Mouse (Mus musculus) forebrain, embryonic 12.5 days (tissue): ENCODE measurements around the gene Tex37. TPM values are rescaled to one million over a fixed set of nuclear protein-coding genes. Genes with fewer than 3 reads are reported as not detected.

Source experiments
- ATAC-seq: fragments of 200-750 bp; cut with Nextera tagmentation; 2 replicates; pipeline ENCODE4 v1.8.0; 2017; ENCODE audit warnings: moderate TSS enrichment; ENCODE audit not compliant: low FRiP score
- H3K27ac ChIP-seq: fragments of 300-500 bp; sonication (generic); 2 replicates; pipeline ENCODE4 v1.5.1; 2016; ENCODE audit warnings: mild to moderate bottlenecking
- H3K27me3 ChIP-seq: fragments of 300-500 bp; sonication (generic); 2 replicates; pipeline ENCODE4 v1.6.1; 2016; ENCODE audit warnings: mild to moderate bottlenecking
- H3K36me3 ChIP-seq: fragments of 300-500 bp; sonication (generic); replicated peaks from 2 replicates; pipeline ENCODE4 v1.6.1; 2016; ENCODE audit warnings: mild to moderate bottlenecking
- H3K4me1 ChIP-seq: fragments of 300-500 bp; sonication (generic); 2 replicates; pipeline ENCODE4 v1.6.1; 2016
- H3K4me2 ChIP-seq: fragments of 300-500 bp; sonication (generic); 2 replicates; pipeline ENCODE4 v1.6.1; 2016; ENCODE audit warnings: mild to moderate bottlenecking, moderate library complexity
- H3K4me3 ChIP-seq: fragments of 300-500 bp; sonication (generic); replicated peaks from 2 replicates; pipeline ENCODE4 v1.5.1; 2016; ENCODE audit warnings: mild to moderate bottlenecking
- H3K9ac ChIP-seq: fragments of 300-500 bp; sonication (generic); 2 replicates; pipeline ENCODE4 v1.6.1; 2016; ENCODE audit warnings: mild to moderate bottlenecking
- H3K9me3 ChIP-seq: fragments of 300-500 bp; sonication (generic); 2 replicates; pipeline ENCODE4 v1.6.1; 2016
- WGBS: fragments of 180-500 bp; shearing (Covaris S2); methylation state at CpG from one replicate; pipeline ENCODE4 v1.1.7; 2016; 5-methylcytosine and 5-hydroxymethylcytosine counted together
- polyA plus RNA-seq: library from polyadenylated mRNA; unstranded; fragments of >200 nt; fragmentation: Nextera tagmentation; extraction: Ambion mirVana; gene quantifications from 2 replicates; pipeline ENCODE4 v1.2.1, GENCODE M21; 2016

Tex37 gene
- polyA plus RNA-seq, 1 experiment from 2014 or later = not detected

DNA sequence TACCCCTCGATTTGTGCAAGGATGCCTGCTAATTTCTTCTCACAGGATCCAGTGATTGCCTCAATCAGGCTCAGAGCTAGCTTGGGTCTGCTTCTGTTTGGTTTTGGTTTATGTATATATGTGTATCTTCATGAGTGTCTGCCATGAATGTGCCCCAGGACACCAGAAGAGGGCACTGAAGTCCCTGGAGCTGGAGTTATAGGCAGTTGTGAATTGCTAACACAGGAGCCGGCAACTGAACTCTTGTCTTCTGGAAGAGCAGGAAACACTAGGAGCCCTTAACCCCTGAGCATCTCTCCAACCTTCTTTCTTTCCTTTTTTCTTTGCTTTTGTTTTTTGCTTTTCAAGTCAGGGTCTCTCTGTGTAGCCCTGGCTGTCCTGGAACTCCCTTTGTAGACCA is 13.1 kb upstream of the Tex37 start:
- Histone ChIP-seq H3K9ac (no peak overlapping the region), H3K9me3 (no peaks in the 10 kb centered on the region), H3K4me1 (no peaks in the 10 kb centered on the region), H3K4me3 (no peak overlapping the region), H3K27me3 (no peaks in the 10 kb centered on the region), H3K36me3 (no peaks in the 10 kb centered on the region), H3K4me2 (no peak overlapping the region), H3K27ac (no peak overlapping the region)
- WGBS = 85% methylated on average over 2 of the region's 2 CpGs
- ATAC-seq = no peak

DNA sequence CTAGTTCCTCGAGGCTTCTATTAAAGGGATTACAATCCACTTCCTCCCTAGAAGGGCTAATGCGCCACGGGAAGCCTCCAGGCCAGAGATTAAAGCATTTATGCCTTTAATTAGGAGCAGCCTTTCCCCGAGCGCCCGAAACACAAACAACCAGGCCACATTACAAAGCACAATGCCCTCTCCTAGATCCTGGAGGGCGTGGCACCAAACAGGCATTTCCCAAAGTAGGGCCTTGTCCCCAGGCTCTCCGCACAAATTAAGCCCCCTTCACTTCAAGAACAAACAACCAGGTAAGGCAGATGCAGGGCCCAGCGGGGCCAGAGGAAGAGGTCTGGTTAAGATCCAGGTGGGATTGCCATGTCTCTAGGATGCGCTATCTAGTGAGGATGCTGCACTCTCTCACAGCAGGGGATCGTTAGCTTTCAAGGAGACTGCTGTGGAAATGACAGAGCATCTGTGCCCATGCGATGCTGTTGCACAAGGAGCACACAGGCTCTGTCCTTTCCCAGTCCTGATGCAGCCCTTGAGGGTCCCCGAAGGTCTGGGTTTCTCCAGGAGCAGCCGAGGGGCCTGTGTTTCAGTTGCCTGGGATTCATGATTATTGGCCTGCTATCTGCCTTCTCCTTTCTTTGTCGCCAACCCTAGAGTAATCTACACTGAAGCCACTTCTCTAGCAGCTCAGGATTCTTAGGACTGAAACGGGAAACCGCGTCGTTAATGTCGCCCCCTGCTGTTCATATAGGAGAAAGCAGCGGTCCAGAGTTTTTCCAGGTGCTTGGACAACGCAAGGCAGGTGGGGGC is 2.7 kb upstream of the Tex37 start:
- H3K27me3 ChIP-seq = no peaks in the 10 kb centered on the region
- peak overlapping the region; percentile 70 for H3K27ac ChIP-seq
- peak overlapping the region; percentile 55 for H3K4me2 ChIP-seq
- no peaks in the 10 kb centered on the region for H3K36me3 ChIP-seq
- peak; percentile 74 for ATAC-seq
- H3K4me3 ChIP-seq = peak overlapping the region; percentile 27
- peak overlapping the region; percentile 53 for H3K9ac ChIP-seq
- H3K9me3 ChIP-seq = no peaks in the 10 kb centered on the region
- peaks cover 10% of the 10 kb centered on the region for H3K4me1 ChIP-seq
- WGBS = 1% methylated on average over 22 of the region's 22 CpGs

DNA sequence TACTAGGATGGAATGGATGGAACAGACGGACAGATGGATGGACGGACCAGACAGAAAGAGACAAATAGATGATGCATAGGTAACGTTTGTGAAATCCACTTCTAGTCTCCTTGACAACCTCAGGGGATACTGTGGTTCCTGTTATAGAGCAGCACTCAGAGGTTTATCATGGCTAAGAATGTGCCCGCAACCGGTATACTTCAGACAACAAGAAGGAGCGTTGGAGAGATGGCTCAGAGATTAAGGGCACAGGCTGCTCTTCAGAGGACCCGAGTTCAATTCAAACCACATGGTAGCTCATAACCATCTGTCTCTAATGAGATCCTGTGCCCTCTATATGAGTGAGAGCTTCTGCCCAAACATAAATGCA is 6.3 kb downstream of the Tex37 start:
- no peak overlapping the region for H3K27ac ChIP-seq
- 67% methylated on average over 7 of the region's 7 CpGs for WGBS
- H3K4me2 ChIP-seq = peak overlapping the region; percentile 37; the same call in 1 of the 2 replicates
- peaks cover 12% of the 10 kb centered on the region for H3K27me3 ChIP-seq
- no peak overlapping the region for H3K9ac ChIP-seq
- H3K4me3 ChIP-seq = no peak overlapping the region
- no peaks in the 10 kb centered on the region for H3K36me3 ChIP-seq
- no peak for ATAC-seq
- no peaks in the 10 kb centered on the region for H3K9me3 ChIP-seq
- H3K4me1 ChIP-seq = no peaks in the 10 kb centered on the region

DNA sequence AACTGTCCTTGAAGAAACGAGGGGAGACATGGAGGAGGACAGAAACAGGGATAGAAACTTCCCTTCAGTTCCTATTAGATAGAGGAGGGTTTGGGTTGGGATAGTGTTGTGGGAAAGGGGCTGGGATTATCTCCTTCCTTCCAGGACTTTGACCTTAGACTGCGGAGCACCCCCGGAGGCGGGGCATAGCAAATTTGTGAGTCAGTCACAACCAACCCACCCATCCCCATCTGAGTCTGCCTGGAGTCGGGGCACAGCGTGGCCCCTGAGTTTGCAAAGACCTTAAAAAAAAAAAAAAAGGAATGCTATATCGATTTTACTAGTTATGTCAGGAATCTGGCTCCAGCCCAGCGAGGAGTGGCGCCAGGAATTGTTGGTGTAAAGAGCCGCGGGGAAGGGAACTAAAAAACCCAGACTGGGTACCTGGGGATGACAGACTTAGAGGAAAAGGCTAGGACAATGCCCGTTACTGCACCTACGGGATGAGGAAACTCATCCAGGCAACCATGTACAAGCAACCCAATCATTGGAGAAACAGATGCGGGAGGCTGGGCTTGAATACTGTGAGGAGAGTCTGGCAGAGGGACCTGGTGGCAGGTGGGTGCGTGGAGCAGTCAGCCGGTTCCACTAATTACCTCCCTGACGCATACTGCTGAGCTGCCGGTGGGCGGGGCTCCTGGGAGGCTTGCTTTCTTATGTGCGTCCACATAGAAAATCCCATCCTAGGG is 6.9 kb downstream of the Tex37 start:
- WGBS = 9% methylated on average over 20 of the region's 20 CpGs
- peak; percentile 39; the same call in 1 of the 2 replicates for ATAC-seq
- no peaks in the 10 kb centered on the region for H3K4me1 ChIP-seq
- 0 out of 2 replicates have a peak, but pooled peaks cover under 1% of the 10 kb centered on the region for H3K36me3 ChIP-seq
- no peaks in the 10 kb centered on the region for H3K9me3 ChIP-seq
- H3K4me2 ChIP-seq = peak overlapping the region; percentile 37
- no peak overlapping the region for H3K9ac ChIP-seq
- peaks cover 12% of the 10 kb centered on the region for H3K27me3 ChIP-seq
- peak overlapping the region; percentile 13; the same call in 1 of the 2 replicates for H3K4me3 ChIP-seq
- no peak overlapping the region for H3K27ac ChIP-seq

DNA sequence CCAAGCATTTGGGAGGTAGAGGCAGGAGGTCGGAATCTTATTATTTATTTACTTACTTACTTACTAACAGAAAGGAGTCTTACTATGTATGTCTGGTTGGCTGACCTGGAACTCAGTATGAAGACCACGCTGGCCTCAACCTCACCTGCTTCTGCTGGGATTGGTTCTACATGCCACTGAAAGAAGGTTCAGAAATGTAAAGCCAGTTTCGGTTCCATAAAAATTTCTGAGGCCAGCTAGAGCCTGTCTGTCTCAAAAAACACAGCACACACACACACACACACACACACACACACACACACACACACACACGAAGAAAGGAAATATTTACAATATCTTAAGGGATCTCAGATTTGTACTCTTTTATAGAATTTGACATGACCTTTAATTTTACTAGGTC is 8.4 kb downstream of the Tex37 start:
- Histone ChIP-seq H3K9ac (no peak overlapping the region), H3K36me3 (peaks cover 14% of the 10 kb centered on the region), H3K4me2 (no peak overlapping the region), H3K27me3 (peaks cover 12% of the 10 kb centered on the region), H3K9me3 (no peaks in the 10 kb centered on the region), H3K27ac (no peak overlapping the region), H3K4me3 (no peak overlapping the region), H3K4me1 (no peaks in the 10 kb centered on the region)
- ATAC-seq = no peak
- WGBS = 78% methylated on average over 4 of the region's 4 CpGs

DNA sequence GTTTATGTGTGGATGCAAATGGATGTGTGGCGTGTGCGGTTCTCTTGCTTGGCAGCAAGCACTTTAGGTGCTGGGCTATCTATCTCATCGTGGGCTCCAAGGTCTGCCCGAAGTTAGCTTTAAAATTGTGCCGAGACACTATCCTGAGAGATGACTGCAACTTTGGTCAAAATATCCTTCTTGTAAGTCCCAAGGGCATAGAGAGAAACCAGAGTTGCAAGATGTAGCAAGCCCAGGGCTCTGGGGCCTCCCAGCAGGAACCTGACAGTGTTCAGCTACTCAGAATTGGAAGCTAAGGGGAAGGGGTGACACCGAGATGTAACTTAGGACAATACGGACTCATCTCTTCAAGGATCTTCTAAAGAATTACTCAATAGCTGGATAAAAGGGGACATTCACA is 9.2 kb downstream of the Tex37 start:
- no peak for ATAC-seq
- H3K4me3 ChIP-seq = no peak overlapping the region
- H3K4me2 ChIP-seq = no peak overlapping the region
- 91% methylated on average over 7 of the region's 7 CpGs for WGBS
- no peak overlapping the region for H3K27ac ChIP-seq
- H3K9ac ChIP-seq = no peak overlapping the region
- peaks cover 12% of the 10 kb centered on the region for H3K27me3 ChIP-seq
- no peaks in the 10 kb centered on the region for H3K4me1 ChIP-seq
- H3K9me3 ChIP-seq = no peaks in the 10 kb centered on the region
- H3K36me3 ChIP-seq = peaks cover 17% of the 10 kb centered on the region

DNA sequence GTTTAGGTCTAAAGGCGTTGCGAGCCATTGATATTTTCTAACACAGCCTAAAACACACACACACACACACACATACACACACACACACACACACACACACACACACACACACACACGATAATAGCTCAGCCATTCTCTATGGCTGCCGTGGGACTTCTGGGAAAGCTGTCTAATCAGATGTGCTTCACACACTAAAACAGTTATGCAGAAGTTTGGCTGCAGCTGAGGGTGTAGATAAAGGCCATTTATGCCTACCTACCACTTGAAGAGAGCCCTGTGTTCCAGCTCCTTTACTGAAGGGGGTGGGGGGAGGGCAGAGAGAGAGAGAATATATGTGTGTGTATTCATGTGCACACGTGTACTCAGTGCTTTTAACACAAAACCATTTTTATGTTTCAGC is 15.0 kb downstream of the Tex37 start:
- peaks cover 12% of the 10 kb centered on the region for H3K4me1 ChIP-seq
- no peak overlapping the region for H3K4me3 ChIP-seq
- no peaks in the 10 kb centered on the region for H3K27me3 ChIP-seq
- ATAC-seq = no peak
- H3K9me3 ChIP-seq = no peaks in the 10 kb centered on the region
- no peak overlapping the region for H3K9ac ChIP-seq
- H3K4me2 ChIP-seq = no peak overlapping the region
- H3K27ac ChIP-seq = no peak overlapping the region
- WGBS = 95% methylated on average over 5 of the region's 5 CpGs
- H3K36me3 ChIP-seq = peaks cover 41% of the 10 kb centered on the region

DNA sequence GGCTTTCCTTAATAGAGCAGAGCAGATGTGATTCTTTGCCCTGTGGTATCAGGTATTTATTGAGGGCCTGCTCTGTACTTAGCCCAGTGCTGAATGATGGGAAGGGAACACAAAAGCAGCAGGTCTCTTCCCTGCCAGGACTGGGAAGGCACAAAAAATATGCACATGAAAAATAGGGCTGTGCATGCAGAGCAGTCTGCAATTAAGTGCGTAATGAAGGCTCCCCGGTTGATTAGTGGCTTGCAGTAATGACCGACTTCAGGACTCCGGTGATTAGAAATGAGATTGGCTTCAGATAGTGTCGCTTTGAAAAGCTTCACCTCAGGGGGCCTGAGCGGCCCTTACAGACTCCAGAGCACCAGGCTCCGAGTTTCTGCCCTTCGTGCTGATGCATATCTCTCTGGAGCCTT is 19.1 kb downstream of the Tex37 start:
- peak; percentile 64; the same call in 1 of the 2 replicates for ATAC-seq
- H3K27ac ChIP-seq = peak overlapping the region; percentile 63; the same call in 1 of the 2 replicates

DNA sequence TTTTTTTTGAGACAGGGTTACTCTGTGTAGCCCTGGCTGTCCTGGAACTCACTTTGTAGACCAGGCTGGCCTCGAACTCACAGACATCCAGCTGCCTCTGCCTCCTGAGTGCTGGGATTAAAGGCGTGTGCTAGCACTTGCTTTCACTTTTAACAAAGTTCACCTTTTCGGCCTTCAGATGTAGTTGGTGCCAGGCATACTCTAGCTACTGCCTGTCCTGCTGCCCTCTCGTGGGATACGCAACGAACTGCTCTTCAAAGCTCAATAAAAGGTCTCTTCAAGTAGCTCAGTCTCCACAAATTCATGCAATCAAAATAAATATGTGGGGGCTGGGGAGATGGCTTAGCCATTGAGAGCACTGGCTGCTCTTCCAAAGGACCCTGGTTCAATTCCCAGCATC is 20.6 kb downstream of the Tex37 start:
- no peak overlapping the region for H3K27ac ChIP-seq
- H3K9ac ChIP-seq = no peak overlapping the region
- H3K4me2 ChIP-seq = no peak overlapping the region
- 80% methylated on average over 6 of the region's 6 CpGs for WGBS
- ATAC-seq = no peak
- H3K9me3 ChIP-seq = no peaks in the 10 kb centered on the region
- no peak overlapping the region for H3K4me3 ChIP-seq
- peaks cover 12% of the 10 kb centered on the region for H3K4me1 ChIP-seq
- no peaks in the 10 kb centered on the region for H3K27me3 ChIP-seq
- H3K36me3 ChIP-seq = peaks cover 42% of the 10 kb centered on the region

More for the DNA sequence above, 19.1 kb downstream of the Tex37 start:
- peaks cover 40% of the 10 kb centered on the region for H3K36me3 ChIP-seq
- H3K4me2 ChIP-seq = no peak overlapping the region
- H3K9ac ChIP-seq = no peak overlapping the region
- H3K27me3 ChIP-seq = no peaks in the 10 kb centered on the region
- 9% methylated on average over 8 of the region's 8 CpGs for WGBS
- H3K9me3 ChIP-seq = no peaks in the 10 kb centered on the region
- H3K4me3 ChIP-seq = no peak overlapping the region
- H3K4me1 ChIP-seq = peaks cover 12% of the 10 kb centered on the region

DNA sequence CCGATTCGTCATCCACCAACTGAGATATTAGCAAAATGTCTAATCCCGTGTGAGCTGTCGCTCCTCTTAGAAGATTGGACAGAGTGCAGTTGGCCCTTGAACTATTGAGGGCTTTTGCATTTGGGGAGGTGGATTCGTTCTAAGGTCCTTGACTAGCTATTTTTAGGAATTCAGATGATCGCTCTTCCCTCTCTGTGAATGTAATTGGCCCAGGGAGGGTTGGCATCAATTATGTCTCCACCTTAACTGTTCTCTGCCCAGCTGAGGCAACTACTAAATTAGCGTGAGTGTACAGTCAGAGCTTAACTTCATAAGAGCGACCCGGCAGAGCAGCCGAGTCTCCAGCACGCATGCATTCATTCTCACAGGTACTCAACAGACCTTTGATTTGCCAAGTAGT is 30.7 kb downstream of the Tex37 start:
- Histone ChIP-seq H3K36me3 (peaks cover 84% of the 10 kb centered on the region), H3K9me3 (no peaks in the 10 kb centered on the region), H3K4me3 (no peak overlapping the region), H3K9ac (no peak overlapping the region), H3K4me1 (no peaks in the 10 kb centered on the region), H3K27ac (no peak overlapping the region), H3K4me2 (no peak overlapping the region), H3K27me3 (no peaks in the 10 kb centered on the region)
- ATAC-seq = no peak
- 91% methylated on average over 11 of the region's 11 CpGs for WGBS

DNA sequence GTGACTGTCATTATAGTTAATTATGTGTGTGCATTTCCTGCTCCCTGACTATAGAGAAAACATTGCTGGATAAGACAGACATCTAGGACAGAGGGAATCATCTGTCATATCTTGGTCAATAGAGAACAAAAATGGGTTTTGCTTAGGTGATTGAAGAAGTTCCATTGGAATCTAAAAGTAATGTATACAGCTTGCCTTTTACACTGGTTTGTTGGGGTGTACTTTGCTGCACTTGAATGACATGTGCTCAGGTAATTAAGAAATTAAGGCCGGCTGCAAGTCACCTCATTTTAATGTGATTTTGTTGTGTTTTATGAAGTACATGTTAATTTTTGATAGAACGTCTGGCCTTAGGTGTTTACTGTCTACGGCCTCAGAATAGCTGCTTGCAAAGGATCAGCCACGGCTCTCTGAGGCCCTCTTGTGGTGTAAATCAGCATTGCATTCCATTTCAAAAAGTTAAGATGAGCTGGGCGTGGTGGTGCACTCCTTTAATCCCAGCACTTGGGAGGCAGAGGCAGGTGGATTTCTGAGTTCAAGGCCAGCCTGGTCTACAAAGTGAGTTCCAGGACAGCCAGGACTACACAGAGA is 37.9 kb downstream of the Tex37 start:
- peaks cover 6% of the 10 kb centered on the region for H3K4me1 ChIP-seq
- no peaks in the 10 kb centered on the region for H3K27me3 ChIP-seq
- H3K4me3 ChIP-seq = no peak overlapping the region
- no peaks in the 10 kb centered on the region for H3K9me3 ChIP-seq
- no peak overlapping the region for H3K4me2 ChIP-seq
- no peak overlapping the region for H3K27ac ChIP-seq
- ATAC-seq = peak; percentile 49; the same call in 1 of the 2 replicates
- 14% methylated on average over 5 of the region's 5 CpGs for WGBS
- no peak overlapping the region for H3K9ac ChIP-seq
- H3K36me3 ChIP-seq = peaks cover 41% of the 10 kb centered on the region

DNA sequence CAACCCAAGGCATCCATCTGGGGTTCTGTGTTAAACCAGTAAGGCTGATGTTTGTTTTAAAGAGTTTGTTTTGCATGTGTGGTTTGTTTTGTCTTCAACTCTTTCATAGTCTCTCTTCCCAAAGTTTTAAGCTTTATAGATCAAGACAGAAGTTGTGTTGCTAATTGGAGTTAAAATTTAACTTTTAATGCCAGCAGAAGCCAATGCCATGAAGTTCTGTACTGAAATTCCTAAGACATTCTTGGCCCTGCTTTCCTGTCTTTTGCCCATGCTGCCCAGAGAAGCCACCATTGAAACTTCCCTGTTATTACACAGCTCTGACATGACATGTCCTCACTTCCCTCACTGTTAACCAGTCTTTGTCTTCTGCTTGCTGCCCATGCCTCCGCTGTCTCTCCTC is 43.7 kb downstream of the Tex37 start:
- no peaks in the 10 kb centered on the region for H3K9me3 ChIP-seq
- WGBS = 100% methylated on average over 1 of the region's 1 CpGs
- no peak overlapping the region for H3K4me2 ChIP-seq
- no peak overlapping the region for H3K4me3 ChIP-seq
- no peak for ATAC-seq
- no peak overlapping the region for H3K9ac ChIP-seq
- H3K36me3 ChIP-seq = peaks cover 8% of the 10 kb centered on the region; the same call in 1 of the 2 replicates
- no peaks in the 10 kb centered on the region for H3K27me3 ChIP-seq
- H3K4me1 ChIP-seq = peaks cover 20% of the 10 kb centered on the region
- H3K27ac ChIP-seq = no peak overlapping the region
